Mouse (Mus musculus): Measurements from ENCODE around the gene Acap1.
"Not testable (repeated sequence)": the region's sequence is repeated elsewhere in the genome, so short reads cannot be mapped to it uniquely, and the experiment has no call there.

Gene Acap1

DNA sequence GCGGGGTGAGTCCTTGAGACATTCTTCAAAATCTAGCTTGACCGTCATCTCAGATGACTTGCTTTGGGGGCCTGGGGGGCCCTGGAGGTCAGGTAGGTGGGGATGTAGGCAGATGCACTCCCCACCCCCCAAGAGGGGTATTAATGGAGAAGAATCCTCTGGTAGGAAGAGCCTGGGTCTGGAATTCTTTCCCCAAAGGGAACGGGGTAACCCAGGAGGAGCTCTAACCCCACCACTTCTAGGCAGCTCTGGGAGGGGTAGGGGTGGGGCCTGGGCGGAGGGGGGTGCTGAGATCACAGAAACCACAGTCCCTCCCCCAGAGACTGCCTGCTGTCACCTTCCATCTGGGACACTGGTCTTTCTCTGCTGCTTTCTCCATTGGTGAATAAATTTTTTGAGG is at the start of gene Acap1:
Acap1 (minus strand) TSS at position 249 of the 400 bp plus-strand sequence.
- peak; percentile 77 for DNase-seq (ENCODE audit: low read depth, low spot score)

DNA sequence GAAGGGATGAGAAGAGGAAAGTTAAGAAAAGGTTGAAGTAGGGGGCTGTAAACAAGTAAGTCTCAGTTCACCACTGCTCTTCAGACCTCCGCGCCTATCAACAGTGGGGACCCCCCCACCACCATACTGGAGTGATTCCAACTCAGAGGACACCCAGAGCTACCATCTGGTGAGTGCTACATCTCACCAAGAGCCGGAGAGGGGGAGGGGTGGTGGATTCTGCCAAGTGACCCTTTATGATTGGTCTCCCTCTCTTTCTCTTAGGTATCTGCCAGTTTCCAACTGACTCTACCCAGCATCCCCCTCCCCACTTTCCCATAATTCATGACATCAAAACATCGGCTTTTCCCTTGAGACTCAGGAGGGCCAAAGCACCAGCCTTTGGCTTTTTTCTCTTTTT is 45.6 kb upstream of the Acap1 start:
- DNase-seq (ENCODE audit: low read depth, low spot score) = no peak

DNA sequence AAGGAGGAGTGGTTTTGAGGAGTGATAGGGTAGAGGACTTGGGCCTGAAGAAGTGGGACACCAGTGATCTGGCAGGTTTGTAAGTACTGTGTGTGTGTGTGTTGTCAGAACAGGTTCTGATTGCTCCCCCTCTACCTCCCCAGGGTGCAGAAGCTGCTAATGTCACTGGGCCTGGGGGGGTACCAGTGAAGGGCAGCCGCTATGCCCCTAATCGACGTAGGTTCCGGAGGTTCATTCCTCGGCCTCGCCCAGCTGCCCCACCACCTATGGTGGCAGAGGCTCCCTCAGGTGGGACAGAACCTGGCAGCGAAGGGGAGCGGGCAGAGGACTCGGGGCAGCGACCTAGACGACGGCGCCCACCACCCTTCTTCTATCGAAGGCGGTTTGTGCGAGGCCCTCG is 44.4 kb upstream of the Acap1 start:
- DNase-seq (ENCODE audit: low read depth, low spot score) = no peak

DNA sequence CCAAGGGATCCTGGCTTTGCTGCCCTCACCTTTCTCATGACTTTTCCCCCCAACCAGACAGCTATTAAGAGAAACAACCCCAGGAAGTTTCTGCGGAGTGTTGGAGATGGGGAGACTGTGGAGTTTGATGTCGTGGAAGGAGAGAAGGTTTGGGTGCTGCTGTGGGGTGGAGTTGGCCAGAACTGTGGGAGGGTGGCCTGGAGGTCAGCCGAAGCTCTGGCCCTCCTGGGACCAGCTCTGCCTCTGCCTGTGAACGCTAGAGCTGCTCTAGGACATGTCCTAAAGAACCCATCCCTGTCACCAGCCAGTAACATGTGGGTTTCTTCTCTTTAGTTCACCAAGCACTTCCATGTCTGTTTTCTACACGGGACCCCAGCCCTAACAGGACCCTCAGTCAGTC is 43.8 kb upstream of the Acap1 start:
- no peak for DNase-seq (ENCODE audit: low read depth, low spot score)

DNA sequence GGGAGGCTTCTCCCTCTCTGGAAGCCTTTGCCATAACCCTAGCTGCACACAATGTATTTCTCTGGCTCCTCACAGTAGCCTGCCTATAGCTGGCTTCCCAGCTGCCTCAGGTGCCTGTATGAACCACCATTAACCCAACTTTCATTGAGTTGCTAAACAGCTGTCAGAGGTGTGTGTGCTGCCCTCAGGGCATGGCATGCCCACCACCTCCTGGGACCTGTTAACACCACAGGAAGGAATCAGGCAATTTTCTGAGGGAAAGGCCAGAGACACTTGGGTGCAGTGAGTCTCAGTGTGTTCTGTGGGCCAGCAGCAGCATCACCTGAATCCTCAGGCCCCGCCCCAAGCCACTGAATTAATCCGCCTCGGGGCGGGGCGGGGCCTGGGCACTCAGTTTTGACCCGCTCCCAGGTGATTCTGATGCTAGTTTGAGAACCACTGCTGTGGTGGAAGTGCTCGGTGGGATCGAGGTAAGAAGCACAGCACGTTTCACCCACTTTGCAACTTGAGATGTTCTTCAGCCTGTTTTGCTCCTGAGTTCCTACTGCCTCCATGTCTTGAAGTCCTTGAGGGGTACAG is 43.2 kb upstream of the Acap1 start:
- DNase-seq (ENCODE audit: low read depth, low spot score) = no peak

DNA sequence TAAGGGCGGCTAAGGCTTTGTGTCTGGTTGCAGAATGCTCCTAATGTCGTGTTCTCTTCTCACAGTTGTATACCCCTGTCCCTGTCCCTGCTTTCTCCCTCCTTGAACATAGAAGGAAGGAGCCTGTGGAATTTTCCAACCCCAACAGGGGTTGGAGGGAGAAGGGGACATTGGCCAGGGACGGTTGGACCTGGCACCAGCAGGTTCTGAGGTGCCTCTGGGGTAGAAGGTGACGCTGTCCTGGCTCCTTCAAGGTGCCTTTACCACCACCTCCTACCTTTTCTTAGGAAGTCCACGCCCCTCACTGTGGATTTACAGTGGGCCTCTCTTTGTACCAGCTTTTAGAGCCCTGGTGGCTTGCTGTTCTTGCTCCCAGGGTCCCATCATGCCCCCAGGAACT is 42.5 kb upstream of the Acap1 start:
- DNase-seq (ENCODE audit: low read depth, low spot score) = no peak

DNA sequence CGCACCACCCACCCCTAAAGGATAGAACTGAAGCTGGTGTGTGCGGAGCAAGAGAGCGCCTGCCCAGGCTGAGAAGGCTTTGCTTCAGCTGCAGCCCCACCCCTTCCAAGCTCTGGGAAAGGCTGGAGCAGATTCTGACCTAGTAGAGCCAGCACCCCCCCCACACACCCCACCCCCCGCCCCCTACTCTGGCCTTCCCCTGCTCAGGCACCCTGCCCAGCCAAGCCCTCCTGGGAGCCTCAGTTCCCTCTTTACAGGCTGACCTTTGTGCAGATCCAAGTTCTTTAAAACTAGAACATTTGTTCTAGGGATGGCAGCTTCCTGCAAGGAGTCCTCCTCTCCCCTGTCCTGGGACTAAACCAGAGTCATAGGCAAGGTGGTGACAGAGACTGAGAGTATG is 42.0 kb upstream of the Acap1 start:
- no peak for DNase-seq (ENCODE audit: low read depth, low spot score)

DNA sequence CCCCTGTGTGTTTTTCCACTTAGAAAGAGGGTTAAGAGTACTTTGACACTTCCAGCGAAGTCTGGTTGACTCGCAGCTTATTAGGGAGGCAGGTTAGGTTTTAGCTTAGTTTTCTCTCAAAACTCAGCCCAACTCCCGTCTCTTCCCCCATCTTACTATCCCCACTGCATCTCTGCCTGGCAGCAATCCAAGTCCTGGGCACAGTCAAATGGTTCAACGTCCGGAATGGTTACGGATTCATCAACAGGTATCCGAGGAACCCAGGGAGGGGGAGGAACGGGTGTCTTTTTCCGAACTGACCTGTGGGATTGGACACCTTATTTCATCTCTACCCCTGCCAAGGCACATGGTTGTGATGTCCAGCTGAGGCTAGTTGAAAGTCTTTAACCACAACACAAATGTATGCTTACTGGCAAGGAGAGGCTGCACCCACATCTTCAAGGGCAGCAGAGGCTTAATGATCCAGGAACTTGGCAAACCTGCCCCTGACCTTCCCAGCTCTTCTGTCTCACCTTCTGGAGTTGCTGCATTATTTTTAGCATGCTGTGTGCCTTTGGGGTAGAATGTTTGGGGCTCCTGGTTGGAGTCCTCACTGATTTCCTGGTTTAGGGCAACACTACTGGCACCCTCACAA is 41.5 kb upstream of the Acap1 start:
- no peak for DNase-seq (ENCODE audit: low read depth, low spot score)

DNA sequence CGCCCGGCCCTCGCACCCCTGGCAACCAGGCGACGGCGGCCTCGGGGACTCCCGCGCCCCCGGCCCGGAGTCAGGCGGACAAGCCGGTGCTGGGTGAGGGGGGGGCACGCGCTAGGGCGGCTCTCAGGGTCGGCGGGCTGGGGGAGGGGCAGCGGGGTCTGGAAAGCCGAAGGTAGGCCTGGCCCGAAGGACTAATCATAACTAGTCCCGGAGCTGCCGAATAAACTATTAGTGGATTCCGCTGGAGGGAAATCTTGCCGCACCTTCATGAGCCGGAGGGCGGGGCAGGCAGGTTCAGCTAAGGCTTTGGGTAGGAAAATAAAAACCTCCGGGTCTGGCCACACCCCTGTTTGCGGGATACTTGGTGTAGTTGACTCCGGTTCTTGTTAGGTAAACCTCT is 40.8 kb upstream of the Acap1 start:
- DNase-seq (ENCODE audit: low read depth, low spot score) = no peak

DNA sequence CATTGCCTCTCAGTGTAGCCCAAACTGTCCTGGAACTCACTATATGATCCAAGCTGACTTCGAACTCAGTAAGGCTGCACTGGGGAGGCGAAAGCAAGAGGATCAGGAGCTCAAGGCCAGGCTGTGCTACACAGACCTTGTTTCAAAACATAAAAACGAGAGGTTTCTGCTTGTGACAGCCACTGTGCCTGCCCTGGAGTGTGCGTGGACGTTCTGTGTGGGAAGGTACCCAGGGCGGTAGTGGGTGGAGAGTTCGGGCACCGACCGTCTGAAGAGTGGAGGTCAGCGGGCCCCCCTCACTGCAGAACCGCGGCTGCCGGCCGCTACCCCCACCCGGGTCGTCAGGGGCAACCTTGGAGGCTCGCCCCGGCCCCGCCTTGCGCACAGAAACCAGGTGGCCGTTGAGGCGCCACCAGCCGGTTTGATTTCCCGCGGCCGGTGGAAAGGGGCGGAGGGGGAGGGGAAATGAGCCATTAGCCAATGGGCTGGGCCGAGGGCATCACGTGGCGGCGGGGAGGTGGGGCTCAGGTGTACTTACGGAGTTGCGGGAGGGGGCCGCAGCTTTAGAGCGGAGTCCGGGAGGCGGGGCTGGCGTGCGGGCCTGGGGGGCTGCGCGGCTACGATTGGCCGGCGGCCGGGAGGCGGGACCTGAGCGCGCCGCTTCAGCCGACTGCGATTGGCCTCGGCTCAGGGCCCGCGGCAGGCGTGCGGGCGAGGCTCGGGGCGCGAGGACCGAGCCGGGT is 40.0 kb upstream of the Acap1 start, which contains the start of gene Ybx2:
Ybx2 (plus strand) TSS at position 660 of the 743 bp plus-strand sequence.
- peak; percentile 94 for DNase-seq (ENCODE audit: low read depth, low spot score)

DNA sequence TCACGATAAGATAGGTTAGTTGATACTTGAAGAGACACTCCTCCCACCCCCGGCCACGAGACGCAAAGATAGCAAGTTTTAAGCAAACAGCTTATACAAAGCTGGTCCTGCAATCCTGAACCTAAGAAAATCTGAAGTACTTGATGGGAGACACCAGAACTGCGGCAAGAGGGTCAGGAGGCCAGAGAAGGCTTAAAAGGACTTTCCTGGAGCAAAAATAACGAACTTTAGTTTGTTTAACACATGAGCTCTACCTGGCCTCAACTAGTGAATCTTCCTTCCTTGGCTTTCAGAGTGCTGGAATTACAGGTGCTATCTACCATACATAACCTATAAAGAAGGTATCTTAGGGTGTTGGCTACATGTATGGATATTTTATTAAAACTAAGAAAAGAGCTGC is 39.3 kb upstream of the Acap1 start:
- DNase-seq (ENCODE audit: low read depth, low spot score) = no peak

DNA sequence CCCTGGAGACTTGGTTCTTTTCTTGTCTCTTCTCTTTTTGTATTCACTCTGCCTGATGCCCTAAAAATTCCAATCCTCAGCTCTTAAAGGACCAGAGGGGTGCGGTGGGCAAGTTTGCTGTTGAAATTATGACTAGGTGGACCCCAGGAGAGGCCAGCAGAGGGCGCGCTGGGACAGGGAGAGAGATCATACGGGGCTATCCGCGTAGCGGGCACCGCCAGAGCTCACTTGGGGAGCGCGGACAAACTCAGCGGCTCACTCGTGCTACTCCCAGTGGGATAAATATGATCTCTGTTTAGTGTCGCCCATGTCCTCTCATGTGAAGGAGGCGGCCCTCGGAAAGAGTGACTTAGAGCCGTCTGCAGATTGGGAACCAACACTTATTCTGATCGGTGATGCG is 38.8 kb upstream of the Acap1 start:
- DNase-seq (ENCODE audit: low read depth, low spot score) = peak; percentile 90

DNA sequence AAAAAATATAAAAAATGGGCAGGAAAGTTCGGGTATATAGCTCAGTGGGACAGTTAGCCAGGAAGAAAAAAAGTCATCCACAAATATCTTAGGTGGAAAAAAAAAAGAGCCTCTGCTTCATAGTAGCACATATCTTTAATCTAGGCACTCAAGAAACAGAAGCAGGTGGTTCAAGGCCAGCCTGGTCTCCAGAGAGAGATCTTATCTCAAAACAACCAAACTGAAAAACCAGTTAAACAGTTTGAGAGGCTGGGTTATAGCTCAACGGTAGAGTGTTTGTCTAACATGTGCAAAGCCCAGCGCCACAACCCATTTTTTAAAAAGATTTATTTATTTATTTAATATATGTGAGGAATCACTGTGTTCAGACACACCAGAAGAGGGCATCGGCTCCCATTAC is 37.7 kb upstream of the Acap1 start:
- DNase-seq (ENCODE audit: low read depth, low spot score) = no peak

DNA sequence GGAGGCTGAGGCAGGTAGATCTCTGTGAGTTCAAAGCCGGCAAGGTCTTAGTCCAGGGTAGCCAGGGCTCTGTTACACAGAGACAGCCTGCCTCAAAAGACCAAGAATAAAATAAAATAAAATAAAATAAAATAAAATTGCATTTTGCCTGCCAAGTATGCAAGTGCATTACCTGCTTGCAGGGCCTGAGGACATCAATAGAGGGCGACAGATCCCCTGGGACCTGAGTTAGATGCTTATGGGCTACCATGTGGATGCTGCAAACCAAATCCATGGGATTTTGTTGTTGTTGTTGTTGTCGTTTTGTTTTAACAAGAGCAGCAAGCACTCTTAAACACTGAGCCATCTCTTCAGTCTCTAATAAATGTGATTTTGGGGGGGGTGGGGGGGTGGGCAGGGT is 36.9 kb upstream of the Acap1 start:
- DNase-seq (ENCODE audit: low read depth, low spot score) = peak; percentile 35

DNA sequence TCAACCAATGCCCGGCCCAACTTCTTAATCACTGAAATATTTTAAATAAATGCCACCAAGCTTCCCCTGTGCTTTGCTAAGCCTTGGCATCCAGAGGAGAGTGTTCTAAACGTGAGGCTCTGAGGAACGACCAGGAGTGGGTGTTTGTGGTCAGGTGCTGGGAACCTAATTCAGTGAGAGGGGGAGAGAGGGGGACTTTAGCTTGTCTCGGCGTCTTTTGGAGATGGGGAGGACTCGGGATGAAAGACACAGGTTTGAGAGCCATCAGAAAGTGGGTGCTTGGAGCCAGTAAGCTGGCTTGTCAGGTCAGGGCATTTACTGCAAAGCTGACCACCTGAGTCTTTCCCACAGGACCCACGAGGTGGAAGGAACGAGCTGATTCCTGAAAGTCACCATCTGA is 36.4 kb upstream of the Acap1 start:
- no peak for DNase-seq (ENCODE audit: low read depth, low spot score)

DNA sequence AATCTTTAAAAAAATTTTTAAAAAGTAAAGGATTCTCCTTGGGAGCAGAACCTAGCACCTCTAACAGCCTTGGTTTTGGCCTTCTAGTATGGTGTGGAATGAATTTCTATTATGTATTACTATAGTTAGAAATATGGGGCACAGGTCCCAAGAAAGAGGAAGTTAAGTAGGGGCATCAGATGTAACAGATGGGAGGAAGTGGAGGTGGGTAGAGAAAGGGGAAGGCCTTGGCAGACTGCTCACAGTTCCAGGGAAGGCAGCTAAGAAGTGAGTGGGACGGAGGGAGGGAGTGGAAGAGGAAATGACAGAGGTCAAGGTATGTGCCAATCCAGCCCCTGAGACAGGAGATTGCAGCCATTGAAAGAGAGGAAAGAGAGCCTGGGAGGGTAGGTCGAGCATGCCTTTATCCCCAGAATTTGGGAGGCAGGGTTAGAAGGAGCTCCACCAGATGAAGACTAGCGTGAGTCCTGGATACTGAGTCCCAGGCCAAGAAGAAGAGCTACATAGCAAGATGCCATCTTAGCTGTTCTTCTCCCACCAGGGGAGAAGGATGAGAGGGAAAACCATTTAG is 35.7 kb upstream of the Acap1 start:
- peak; percentile 65 for DNase-seq (ENCODE audit: low read depth, low spot score)

DNA sequence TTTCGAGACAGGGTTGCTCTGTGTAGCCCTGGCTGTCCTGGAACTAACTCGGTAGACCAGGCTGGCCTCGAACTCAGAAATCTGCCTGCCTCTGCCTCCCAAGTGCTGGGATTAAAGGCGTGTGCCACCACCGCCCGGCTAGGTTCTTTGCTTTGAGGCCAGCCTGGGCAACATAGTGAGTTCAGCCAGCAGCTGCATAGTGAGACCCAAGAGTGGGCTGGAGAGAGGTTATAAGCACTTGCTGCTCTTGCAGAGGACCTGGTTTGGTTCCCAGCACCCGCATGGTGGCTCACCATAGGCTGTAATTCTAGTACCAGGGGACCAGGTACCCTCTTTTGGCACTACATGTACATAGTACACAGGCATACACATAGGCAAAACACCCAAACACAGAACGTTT is 34.8 kb upstream of the Acap1 start:
- not testable (repeated sequence) for DNase-seq (ENCODE audit: low read depth, low spot score)

DNA sequence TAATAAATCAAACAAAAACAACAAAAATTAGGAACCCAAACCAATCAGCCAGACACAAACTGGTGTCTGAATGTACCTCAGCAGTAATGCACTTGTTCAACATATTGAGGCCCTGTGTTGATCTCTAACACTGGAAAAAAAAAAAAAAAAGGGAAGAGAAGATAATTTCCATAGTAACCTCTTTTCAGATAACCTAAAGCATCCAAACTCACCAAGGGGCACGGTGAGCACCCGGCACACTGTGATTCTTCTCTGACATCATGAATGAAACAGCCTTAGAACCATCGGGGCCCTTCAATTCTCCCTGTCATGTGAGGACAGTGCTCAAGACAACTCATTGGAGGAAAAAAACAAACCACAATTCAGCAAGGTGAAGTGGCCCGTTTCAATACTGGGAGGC is 34.4 kb upstream of the Acap1 start:
- DNase-seq (ENCODE audit: low read depth, low spot score) = no peak

DNA sequence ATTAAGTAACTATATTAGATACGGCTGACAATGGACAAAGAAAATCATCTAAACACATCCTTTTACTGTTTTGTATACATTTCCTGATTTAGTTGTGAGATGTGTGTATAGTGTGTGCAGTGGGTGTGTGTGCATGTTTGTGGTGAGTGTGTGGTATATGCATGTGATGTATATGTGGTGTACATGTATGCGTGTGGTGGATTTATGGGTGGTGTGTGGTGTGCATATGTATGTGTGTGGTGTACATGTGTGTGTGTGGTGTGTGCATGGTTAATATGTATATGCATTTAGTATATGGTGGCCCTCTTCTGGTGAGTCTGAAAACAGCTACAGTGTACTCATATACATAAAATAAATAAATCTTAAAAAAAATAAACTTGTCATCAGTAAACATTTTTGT is 32.2 kb upstream of the Acap1 start:
- DNase-seq (ENCODE audit: low read depth, low spot score) = no peak

DNA sequence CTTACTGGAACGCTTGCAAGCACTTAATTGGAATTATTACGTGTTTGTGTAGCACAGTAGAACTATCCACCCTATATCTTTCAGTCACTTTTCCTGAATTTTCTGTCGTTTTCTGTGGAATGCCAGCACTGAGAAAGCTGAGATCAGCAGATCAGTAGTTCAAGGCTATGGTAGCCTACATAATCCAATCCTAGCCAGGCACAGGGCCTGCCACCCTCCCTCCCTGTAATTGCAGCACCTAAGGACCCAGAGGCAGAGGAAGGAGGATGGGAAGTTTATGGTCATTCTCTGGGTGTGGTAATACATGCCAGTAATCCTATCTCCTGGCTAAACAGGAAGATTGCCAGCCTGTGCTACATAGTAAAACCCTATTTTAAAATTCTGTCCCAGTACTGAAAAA is 27.5 kb upstream of the Acap1 start:
- no peak for DNase-seq (ENCODE audit: low read depth, low spot score)

DNA sequence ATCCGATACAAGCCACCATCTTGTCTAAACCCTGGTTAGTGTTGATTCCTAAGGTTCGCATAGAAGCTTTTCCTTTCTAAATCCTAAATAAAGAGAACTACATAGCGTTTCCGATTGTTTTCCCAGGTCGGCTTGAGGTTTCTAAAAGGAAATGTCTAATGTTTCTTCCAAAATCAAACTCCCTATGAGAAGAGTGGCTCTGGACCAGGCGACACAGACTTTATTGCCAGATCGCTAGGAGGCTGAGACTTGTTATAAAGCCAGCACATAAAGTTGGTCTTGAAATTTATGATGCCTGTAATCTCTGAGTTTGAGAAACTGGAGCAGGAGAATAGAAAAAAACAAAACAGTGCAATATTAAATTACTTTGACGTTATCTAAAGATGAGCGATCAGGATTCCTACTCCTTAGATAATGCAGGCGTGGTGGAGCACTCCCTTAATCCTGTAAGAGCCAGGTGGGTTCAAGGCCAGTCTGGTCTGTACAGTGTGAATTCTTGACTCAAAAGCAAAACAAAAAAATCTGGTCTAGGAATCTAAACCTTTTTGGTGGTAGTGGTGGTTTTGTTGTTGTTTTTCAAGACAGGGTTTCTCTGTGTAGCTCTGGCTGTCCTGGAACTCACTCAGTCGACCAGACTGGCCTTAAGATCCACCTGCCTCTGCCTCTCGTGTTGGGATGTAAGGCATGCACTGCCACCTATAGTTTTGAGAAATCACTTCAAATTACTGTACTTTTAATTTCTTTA is 26.8 kb upstream of the Acap1 start:
- DNase-seq (ENCODE audit: low read depth, low spot score) = peak; percentile 76
